Mouse (Mus musculus): ENCODE measurements around the gene Elobl.

Elobl gene

GRCm38 (mm10) chr11:88934089-88935000, 32.4 kb downstream of the Elobl start:
- DNase-seq (ENCODE audit: low read depth), result no peak

DNA sequence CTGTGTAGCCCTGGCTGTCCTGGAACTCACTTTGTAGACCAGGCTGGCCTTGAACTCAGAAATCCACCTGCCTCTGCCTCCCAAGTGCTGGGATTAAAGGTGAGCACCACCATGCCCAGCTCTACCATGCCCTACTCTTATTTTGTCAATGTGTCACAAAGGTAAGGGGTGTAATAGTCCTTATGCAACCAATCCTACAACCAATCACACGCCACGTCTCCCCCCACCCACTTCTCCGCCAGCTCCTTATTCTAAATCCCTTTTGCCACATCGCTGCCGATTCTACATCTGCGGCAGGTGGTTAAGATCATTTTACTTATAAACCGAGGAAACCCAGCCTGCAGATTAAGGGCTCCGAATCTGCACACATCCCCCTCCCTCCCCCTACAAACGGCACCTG, 33.7 kb downstream of the Elobl start:
- DNase-seq (ENCODE audit: low read depth), result no peak

DNA sequence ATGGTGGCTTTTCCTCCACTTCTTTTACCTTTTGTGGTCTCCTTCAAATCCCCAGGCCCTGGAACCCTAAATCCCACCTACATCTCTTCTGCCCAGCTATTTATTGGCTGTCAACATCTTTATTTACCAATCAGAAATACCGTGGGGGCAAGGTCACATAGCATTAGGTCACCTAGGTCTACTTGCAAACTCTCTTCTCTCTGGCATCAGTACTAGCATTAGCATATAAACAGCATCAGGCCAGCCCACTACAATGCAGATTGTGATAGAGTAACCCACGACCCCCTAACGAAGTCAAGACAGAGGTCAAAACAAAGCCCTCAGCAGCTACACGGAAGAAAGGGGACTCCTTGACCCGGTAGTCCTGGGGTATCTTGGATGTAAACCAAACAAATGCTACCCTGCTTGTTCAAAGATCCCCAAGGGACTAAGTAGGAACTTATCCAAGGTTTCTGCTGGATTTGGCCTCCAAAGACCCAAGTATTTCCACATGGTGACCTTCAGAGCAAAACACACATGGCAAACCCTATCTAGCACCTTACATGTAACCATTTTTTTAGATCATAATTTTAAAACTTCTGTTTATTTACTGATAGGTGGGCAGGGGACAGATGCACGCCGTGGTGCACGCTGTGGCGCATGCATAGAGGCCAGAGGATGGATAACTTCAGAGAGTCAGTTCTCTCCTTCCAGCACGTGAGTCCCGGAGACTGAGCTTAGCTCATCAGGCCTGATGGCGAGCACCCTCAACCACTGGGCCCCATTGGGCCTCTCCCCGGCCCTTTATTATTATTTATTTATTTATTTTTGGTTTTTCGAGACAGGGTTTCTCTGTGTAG, 34.8 kb downstream of the Elobl start:
- no peak for DNase-seq (ENCODE audit: low read depth)

GRCm38 (mm10) chr11:88926566-88926965, 40.2 kb downstream of the Elobl start:
- DNase-seq (ENCODE audit: low read depth), result no peak
